Mouse (Mus musculus) heart, adult 18-20 months (tissue): ENCODE measurements at regions not wholly inside any gene's neighbourhood (a gene's known extent, or its start where the extent isn't known, plus 50 kb on each side); places are given as distances from the start of the nearest gene placed in this dataset.
A peak's percentile ranks its signal among the peaks of the same experiment; 100 is the strongest.

Source experiments
- DNase-seq, 2 experiments: peaks; one replicate each; pipeline ENCODE4 v3.0.0; 2021 to 2022; ENCODE audit warnings: mixed read lengths in 1 of 2

- DNase-seq, result no peak
Observed at GRCm38 (mm10) chr4:5379215-5379614, 586.1 kb upstream of the Impad1 start.

GRCm38 (mm10) chr4:5358274-5358673, 565.1 kb upstream of the Impad1 start:
- no peak for DNase-seq

DNA sequence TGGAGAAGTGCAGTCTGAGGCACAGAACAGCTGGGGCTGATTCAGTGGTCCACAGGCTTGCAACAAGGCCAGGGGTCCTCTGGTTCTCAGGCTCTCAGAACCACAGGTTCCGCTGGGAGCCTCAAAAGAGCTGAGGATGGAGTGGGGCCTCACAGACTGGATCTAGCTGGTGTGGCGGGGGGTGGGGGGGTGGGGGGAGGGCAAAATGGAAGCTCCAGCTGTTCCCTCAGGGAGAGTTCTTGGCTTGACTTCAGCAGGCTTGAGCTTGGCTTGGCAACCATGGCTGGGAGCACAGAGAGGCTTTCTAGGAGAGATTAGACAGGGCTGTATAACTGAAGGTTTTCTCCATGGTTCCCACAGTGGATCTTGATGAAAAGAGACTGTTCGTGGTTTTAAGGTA, 553.1 kb upstream of the Impad1 start:
- DNase-seq, result peak; percentile 54 to 67

DNA sequence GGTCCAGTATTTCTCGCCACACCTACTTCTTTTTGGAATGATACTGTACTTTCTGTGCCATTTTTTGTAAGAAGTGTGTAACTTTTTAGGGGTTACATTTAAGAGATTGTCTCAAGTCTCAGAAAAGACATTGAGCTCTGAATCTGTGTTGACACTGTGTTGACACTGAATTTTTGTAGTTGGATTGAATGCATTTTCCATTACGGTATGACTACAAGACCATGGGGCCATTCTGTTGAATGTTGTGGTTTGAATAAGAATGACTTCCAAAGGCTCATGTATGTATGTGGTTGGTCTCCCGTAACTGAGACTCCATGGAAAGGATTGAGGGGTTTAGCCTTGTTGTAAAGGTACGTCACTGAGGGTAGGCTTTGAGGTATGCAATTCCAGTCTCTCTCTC, 551.6 kb upstream of the Impad1 start:
- DNase-seq, result no peak

- peak; percentile 43 to 52 for DNase-seq
Observed at GRCm38 (mm10) chr4:5344311-5344710, 551.2 kb upstream of the Impad1 start.

DNA sequence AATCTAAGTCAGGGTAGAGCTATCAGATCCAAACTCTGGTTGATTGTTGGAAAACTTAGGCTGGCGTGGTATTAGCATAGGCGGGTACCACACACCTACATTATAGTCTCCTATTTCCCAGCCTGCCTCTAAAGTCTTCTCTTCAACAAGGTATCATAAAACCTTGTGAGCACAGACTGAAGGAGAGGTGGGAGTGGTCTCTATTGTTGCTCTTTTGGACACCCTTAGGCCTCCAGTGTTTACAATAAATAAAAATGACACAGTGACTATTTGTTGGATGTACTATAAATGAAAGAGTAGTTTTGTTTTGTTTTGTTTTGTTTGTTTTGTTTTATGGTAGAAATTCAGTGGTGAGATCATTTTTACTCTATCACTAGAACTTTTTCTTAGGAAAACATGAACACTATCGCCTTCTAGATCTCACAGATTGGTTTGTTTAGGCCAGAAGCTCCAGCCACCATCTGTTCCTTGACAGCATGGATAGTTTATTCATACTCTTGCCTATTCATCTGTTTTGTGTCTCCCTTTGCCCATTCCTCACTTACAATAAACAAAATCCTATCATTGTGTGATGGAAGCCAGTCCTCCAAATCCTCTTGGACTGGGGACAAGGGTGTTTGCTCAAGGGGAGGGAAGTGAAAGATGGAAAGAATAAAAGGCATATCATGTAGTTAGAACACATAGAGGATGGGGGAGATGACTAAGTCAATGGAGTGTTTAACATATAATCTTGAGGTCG, 544.2 kb upstream of the Impad1 start:
- DNase-seq, result no peak

GRCm38 (mm10) chr4:5335030-5335429, 541.9 kb upstream of the Impad1 start:
- no peak for DNase-seq

DNA sequence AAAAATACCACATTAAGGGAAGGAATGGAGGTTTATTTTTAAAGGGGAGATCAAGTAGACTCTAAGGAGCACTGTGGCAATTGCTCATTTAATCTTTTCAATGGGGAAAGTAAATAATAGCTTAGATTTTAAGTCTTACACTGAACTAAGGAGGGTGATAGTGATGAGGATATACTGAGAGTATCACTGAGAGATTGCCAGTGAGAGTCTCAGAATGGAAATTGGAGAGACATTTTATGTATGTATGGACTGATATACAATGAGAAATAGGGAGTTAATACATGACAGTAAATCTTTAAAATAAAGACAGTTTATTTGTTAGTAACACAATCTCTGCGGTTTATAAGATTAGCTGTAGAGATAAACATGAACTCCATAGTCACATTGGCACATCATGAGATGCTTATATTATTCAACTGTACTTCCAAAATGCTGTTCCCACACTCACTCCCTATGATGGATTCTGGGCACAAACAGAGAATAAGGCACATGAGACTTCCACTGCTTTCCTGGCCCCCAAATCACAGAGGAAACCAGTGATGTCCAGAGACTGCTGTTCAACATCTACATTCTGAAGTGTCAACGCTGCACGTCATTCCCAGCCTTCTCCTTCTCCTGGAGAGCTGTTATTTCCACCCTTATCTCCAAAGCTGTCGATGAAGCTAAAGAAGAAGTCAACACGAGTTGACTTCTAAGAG, 535.5 kb upstream of the Impad1 start:
- DNase-seq, result no peak

DNA sequence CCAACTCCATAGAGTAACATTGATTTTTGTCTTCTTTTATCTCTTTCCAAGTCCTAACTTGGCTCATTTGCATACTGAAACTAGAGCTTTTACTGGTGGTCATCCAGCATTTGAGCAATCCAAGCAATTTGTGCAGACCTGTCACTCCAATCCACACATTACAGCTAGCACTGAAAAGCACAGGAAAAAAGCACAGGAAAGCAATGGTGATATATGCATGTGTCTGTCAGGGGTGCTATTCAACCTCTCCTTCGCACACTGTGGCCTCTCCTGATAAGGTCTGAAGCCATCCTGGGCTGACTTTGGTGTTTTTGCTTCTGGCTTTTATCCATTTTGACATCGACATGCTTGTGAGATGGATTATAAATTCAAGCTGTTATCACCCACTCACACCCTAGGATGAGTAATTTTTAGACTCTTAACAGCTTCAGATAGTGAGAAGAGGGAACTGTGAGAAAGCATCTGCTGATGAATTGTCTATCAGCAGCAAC, 534.1 kb upstream of the Impad1 start:
- DNase-seq, result no peak

GRCm38 (mm10) chr4:5301461-5301860, 508.3 kb upstream of the Impad1 start:
- no peak for DNase-seq

GRCm38 (mm10) chr4:5301017-5301416, 507.9 kb upstream of the Impad1 start:
- DNase-seq, result no peak

- DNase-seq, result no peak
Observed at GRCm38 (mm10) chr4:5299208-5299607, 506.1 kb upstream of the Impad1 start.

DNA sequence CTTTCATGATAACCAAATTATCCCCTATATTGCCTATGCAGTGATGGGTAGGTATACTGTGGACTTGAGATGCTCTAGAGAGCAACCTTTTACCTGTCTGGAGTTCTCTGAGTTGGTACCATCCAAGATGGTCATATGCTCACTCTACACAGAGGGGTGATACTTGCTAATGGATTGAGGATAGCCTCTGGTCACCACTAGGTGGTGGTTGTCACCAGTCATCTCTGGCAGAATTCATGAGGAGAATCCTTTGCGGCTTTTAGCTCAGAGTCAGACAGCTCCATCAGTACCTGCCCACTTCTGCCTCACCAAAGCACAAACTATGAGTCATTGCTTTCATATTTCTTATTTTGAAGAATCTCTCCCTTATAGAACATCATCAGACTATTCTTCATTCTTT, 500.9 kb upstream of the Impad1 start:
- DNase-seq, result peak in 1 of 2 experiments; percentile 4

DNA sequence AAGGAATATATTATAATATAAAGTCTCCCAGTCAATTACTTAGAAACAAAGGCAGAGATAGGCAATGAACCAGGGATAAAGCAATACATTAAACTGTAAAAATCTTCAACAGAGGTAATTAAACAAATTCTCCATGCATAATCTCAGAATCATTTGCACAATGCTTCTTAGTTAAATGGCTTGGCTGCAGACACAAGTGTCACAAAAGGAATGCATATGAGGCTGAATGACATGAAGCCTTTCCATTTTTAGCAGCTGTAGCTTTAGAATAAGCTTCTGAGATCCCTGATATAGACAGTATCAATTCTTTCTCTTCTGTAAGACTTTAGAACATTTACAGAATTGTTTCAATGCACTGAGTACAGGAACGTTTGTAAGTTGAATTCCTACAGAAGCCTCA, 483.0 kb upstream of the Impad1 start:
- DNase-seq, result no peak
